Mouse (Mus musculus) gastrocnemius, adult 8-10 months (tissue): Measurements from ENCODE around the gene Gh. TPM values are rescaled to one million over a fixed set of nuclear protein-coding genes. Genes with fewer than 3 reads are reported as not detected.

ENCODE experiments used
- DNase-seq, 2 experiments: peaks; one replicate each; pipeline ENCODE4 v3.0.0; 2022; ENCODE audit warnings: low spot score in 2 of 2
- total RNA-seq, 4 experiments: library from RNA; stranded (reverse); gene quantifications; 2 replicates each; pipeline ENCODE4 v1.2.4; 2022

Gene Gh
- total RNA-seq, 4 experiments from 2014 or later = not detected

GRCm38 (mm10) chr11:106271131-106271793, 30.4 kb downstream of the Gh start:
- DNase-seq = no peak

- no peak for DNase-seq
Measured at GRCm38 (mm10) chr11:106269060-106269431, 32.6 kb downstream of the Gh start.

DNA sequence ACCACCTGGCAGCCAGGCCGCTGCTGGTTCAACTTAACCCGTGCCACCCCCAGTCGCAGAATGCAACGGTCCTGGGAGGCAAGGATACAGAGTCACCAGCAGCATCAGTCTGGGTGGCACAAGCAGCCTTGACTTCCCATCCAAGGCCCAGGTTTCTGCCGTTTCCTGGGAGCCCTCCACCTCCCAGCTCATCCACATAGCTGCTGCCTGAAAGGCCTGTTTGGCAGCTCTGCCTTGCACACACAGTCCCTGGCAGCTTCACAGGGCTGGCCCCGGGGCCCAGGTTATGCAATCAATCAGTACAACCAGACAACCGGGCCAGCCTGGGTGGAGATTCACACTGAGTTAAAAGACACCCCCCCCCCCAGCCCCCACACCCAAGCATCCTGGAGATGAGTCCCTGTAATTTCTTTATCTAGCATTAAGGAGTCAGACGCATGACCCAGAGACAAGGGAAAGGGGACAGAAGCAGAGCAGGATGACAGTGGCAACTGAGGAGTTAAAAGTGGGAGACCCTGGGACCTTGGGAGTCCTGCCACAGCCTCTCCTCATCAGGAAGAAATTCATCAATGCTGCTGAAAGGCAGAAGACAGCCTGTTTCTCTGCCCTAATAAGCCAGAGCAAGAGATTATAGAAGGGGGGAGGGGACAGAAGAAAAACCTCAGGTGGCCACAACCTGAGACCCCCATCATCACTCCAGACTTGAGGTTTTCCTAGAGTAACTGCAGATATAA, 33.2 kb downstream of the Gh start:
- peak; percentile 91 to 93 for DNase-seq

DNA sequence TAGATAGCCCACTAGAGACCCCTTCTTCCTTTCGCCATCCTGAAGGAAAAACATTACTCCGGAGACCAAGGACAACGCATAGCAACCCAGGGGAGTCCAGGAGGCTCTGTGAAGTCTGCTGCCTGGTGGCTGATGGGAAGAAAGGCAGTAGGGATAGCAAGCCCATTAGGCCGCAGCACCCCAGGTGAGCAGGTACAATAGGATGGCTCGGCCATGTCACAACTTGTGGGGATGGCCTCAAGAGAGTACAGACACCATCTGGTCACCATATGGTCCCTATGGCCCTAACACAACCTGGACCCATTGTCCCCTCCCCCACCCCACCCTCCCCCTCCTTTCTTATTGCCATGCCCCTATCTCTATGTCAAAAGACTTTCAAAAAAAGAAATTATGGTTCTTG, 33.8 kb downstream of the Gh start:
- no peak for DNase-seq

GRCm38 (mm10) chr11:106267311-106267852, 34.3 kb downstream of the Gh start:
- no peak for DNase-seq

DNA sequence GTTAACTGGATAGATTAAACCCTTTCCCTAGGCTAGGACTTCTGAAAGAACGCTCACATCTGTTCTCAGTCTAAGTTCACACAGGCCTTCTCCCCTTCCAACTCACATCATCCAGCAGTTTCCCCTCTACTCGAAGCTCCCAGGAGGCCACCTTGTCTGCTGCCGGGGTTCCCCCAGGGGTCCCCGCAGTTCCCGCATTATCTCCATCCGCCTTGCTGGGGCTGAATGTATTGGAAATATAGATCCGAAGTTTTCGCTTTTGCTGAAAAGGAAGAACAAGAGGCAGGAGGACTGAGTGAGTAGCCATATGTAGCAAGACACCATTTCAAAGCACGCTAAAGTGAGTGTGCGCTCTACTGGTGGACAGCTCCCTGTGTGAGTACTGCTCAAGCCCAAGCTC, 35.2 kb downstream of the Gh start:
- no peak for DNase-seq

- no peak for DNase-seq
Measured at GRCm38 (mm10) chr11:106265570-106265969, 36.1 kb downstream of the Gh start.

DNA sequence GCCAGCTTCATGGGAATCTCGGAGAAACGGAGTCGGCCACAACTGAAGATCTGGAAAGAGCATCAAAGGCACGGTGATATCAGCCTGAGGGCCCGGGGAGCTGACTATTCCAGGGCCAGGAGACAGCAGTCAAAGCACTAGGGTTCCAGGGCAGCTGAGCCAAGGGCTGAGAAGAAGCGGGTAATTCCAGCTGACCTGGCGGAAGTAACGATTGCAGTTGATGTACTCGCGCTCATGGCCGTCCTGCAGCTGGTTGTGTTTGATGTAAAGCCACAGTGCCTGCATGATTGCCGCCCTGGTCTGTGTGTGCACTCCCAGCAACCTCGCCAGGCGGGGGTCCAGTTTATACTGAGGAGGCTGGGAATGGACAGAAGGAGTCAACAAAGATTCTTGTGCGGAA, 36.7 kb downstream of the Gh start:
- DNase-seq = no peak

- no peak for DNase-seq
Measured at GRCm38 (mm10) chr11:106263963-106264362, 37.7 kb downstream of the Gh start.

- DNase-seq = no peak
Measured at GRCm38 (mm10) chr11:106260826-106261450, 40.7 kb downstream of the Gh start.

- DNase-seq = no peak
Measured at GRCm38 (mm10) chr11:106256775-106257174, 44.9 kb downstream of the Gh start.

DNA sequence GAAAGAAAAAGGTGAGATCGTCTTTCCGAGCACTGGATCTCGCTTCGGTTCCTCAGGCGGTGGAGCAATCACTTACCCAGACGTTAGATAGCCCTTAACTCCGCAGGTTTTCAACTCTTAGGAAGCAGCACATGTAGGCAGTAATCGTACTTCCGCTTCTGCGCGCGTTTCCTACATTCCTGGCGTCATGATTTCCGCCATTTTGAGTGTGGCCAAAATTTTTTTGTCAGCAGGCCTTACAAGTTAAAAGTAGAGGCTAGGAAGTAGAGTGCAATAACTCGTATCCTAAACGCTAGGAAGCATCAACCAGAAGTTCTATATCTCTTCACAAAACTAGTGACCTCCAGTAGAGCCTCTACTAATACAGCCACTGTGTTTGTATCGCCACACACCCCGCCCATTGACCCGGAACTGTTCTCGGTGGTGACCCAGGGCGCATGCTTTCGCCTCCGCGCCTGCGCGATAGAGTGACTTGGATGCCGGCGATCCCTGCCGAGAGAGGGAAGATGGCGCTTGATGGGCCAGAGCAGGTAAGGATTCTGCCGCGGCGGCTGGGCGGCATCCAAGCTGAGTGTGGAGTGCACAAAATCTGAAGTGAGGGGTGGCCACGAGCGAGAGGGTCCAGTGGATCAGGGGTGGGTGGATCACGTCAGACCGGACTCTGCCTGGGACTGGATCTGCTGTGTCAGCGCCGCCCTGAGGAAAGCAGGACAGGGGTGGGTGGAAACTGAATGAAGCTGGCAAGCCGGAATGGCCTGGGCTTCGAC, 45.8 kb downstream of the Gh start, which contains the start of the genes Ftsj3 and Psmc5:
Gene Ftsj3, minus strand, starts transcription at position 395 of the 767 bp plus-strand sequence.
Gene Psmc5, plus strand, starts transcription at position 470 of the 767 bp plus-strand sequence.
- DNase-seq = peak; percentile 96 to 97

- no peak for DNase-seq
Measured at GRCm38 (mm10) chr11:106255174-106255573, 46.5 kb downstream of the Gh start.

GRCm38 (mm10) chr11:106254767-106255166, 46.9 kb downstream of the Gh start:
- no peak for DNase-seq

Other genes with a start within 250 kb of the Gh start
- 10 to 100 TPM; 35.8 to 42.1 (median 39.3) TPM for gene Taco1, start 235.8 kb downstream of the Gh start, total RNA-seq
- 10 to 100 TPM; 20.6 to 24.8 (median 22.5) TPM for gene Map3k3, start 217.3 kb downstream of the Gh start, total RNA-seq
- gene Gm10840, start 141.0 kb downstream of the Gh start, total RNA-seq = not detected
- gene Limd2, start 141.0 kb downstream of the Gh start, total RNA-seq = 1 to 10 TPM; 2.2 to 2.8 (median 2.4) TPM
- gene Strada, start 99.7 kb downstream of the Gh start, total RNA-seq = 10 to 100 TPM; 11.1 to 14.7 (median 12.6) TPM
- 10 to 100 TPM; 59.2 to 76.2 (median 65.5) TPM for gene Ccdc47, start 85.5 kb downstream of the Gh start, total RNA-seq
- gene Ddx42, start 84.9 kb downstream of the Gh start, total RNA-seq = 10 to 100 TPM; 22.8 to 26.9 (median 24.4) TPM
- gene Ftsj3, start 45.8 kb downstream of the Gh start, total RNA-seq = 10 to 100 TPM; 18.0 to 28.8 (median 21.3) TPM
- 100 to 1,000 TPM; 125 to 150 (median 137) TPM for gene Psmc5, start 45.7 kb downstream of the Gh start, total RNA-seq
- 10 to 100 TPM in 2 of 4 experiments, 1 to 10 TPM in 2; 8.3 to 11.5 (median 10.0) TPM for gene Smarcd2, start 28.9 kb downstream of the Gh start, total RNA-seq
- gene Tcam1, start 25.2 kb downstream of the Gh start, total RNA-seq = under 1 TPM in 3 of 4 experiments, not detected in 1; 0.07 to 0.13 (median 0.12) TPM
- gene Cd79b, start 12.9 kb upstream of the Gh start, total RNA-seq = under 1 TPM in 3 of 4 experiments, not detected in 1; 0.24 to 0.58 (median 0.25) TPM
- gene Scn4a, start 51.4 kb upstream of the Gh start, total RNA-seq = 100 to 1,000 TPM; 486 to 711 (median 596) TPM
- gene Prr29, start 63.6 kb upstream of the Gh start, total RNA-seq = 1 to 10 TPM; 3.3 to 5.5 (median 4.3) TPM
- gene Icam2, start 86.2 kb upstream of the Gh start, total RNA-seq = 1 to 10 TPM; 2.3 to 5.2 (median 4.3) TPM
- 1 to 10 TPM; 6.9 to 8.9 (median 7.6) TPM for gene Ern1, start 186.0 kb upstream of the Gh start, total RNA-seq